Mouse (Mus musculus) E14TG2a.4 (cell line): ENCODE data around the gene Hoxb7.

Experiments
- H3K27me3 ChIP-seq: 2 replicates; pipeline ENCODE4 v1.6.1; 2014; ENCODE audit warnings: low read length, control low read depth; ENCODE audit not compliant: insufficient read depth
- H3K36me3 ChIP-seq: 2 replicates; pipeline ENCODE4 v1.6.1; 2014; ENCODE audit warnings: low read length, control low read depth; ENCODE audit not compliant: insufficient read depth
- H3K4me1 ChIP-seq: replicated peaks from 2 replicates; pipeline ENCODE4 v1.6.1; 2014; ENCODE audit warnings: low read depth, low read length, control low read depth
- H3K4me3 ChIP-seq: replicated peaks from 2 replicates; pipeline ENCODE4 v1.5.1; 2014; ENCODE audit warnings: mild to moderate bottlenecking, low read length
- H3K9me3 ChIP-seq: 2 replicates; pipeline ENCODE4 v1.6.1; 2014; ENCODE audit warnings: low read length, control low read depth
- CTCF ChIP-seq: conservative IDR thresholded peaks from 2 replicates; pipeline ENCODE4 v1.5.1; 2014; ENCODE audit warnings: low read length
- NANOG ChIP-seq: IDR thresholded peaks from 2 replicates; pipeline ENCODE4 v1.6.1; 2014; ENCODE audit warnings: borderline replicate concordance, low read length, mixed read lengths
- POU5F1 ChIP-seq: IDR thresholded peaks from 2 replicates; pipeline ENCODE4 v1.6.1; 2014; ENCODE audit warnings: low read length, borderline replicate concordance

Gene Hoxb7

GRCm38 (mm10) chr11:96304381-96305195 is 18.2 kb downstream of the Hoxb7 start:
- Histone ChIP-seq H3K4me1 (peaks cover 54% of the 10 kb centered on the region), H3K27me3 (peaks cover 100% of the 10 kb centered on the region), H3K36me3 (no peaks in the 10 kb centered on the region), H3K4me3 (no peak overlapping the region), H3K9me3 (no peaks in the 10 kb centered on the region)
- TF ChIP-seq POU5F1, result no peak
- no peak for TF ChIP-seq NANOG
- TF ChIP-seq CTCF, result no peak

DNA sequence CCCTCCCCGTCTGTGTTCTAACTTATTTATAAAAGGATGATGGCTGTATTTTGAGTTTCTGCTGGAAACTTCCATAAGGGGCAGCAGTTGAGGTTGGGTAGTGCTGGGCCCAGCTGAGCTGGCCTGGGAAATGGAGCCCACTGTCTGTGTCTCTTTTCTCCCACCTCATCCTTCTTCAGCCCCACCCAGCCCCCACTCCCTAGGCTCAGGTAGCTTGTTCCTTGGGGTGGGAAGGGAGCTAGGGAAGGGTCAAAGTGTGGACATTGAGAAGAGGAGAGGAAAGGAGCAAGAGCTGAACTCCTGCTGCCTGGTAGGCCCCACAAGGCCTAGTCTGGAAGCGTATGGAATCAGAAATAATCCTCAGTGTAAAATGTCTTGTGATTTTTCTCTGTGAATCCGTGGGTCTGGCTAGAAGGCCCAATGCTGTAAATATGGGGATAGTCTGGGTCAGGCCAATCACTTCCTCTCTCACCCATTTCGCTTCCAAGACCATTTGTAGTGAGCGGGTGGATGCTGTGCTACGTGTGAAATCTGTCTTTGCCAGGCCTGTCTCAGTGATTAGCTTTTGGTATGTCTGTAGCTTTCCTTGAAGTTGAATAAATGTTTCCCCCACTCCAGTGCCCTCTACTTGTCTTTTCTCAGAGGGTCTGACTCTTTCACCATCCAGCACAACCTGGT is 19.2 kb downstream of the Hoxb7 start:
- no peak for TF ChIP-seq POU5F1
- TF ChIP-seq NANOG, result no peak
- TF ChIP-seq CTCF, result no peak

GRCm38 (mm10) chr11:96306183-96306907 is 19.9 kb downstream of the Hoxb7 start:
- H3K4me3 ChIP-seq, result no peak overlapping the region
- TF ChIP-seq POU5F1, result no peak
- no peak for TF ChIP-seq CTCF
- no peak for TF ChIP-seq NANOG
- H3K36me3 ChIP-seq, result no peaks in the 10 kb centered on the region
- no peaks in the 10 kb centered on the region for H3K9me3 ChIP-seq
- H3K27me3 ChIP-seq, result peaks cover 100% of the 10 kb centered on the region
- H3K4me1 ChIP-seq, result peaks cover 49% of the 10 kb centered on the region

More for the DNA sequence above, 19.2 kb downstream of the Hoxb7 start:
- H3K27me3 ChIP-seq, result peaks cover 100% of the 10 kb centered on the region
- H3K4me1 ChIP-seq, result peaks cover 47% of the 10 kb centered on the region
- H3K9me3 ChIP-seq, result no peaks in the 10 kb centered on the region
- H3K36me3 ChIP-seq, result no peaks in the 10 kb centered on the region
- no peak overlapping the region for H3K4me3 ChIP-seq

DNA sequence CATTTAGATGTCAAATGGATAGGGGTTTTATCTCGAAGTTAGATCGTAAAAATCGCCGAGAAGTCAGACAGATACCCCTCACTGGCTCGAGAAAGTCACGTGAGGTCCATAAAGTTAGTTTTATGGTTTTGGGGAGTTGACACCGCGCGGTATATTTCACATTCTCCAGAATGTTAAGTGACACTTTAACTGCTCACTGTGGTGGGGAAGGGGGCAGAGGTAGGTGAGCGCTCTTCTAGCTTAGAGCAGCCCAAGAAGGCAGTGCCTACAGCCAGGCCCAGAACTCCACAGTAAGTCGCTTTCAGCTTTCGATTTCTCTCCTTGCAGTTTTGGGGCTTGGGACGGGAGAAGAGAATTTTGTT is 20.5 kb downstream of the Hoxb7 start:
- H3K36me3 ChIP-seq, result no peaks in the 10 kb centered on the region
- peaks cover 100% of the 10 kb centered on the region for H3K27me3 ChIP-seq
- H3K9me3 ChIP-seq, result no peaks in the 10 kb centered on the region
- H3K4me3 ChIP-seq, result no peak overlapping the region
- H3K4me1 ChIP-seq, result peaks cover 49% of the 10 kb centered on the region
- TF ChIP-seq CTCF (no peak), NANOG (no peak), POU5F1 (no peak)

DNA sequence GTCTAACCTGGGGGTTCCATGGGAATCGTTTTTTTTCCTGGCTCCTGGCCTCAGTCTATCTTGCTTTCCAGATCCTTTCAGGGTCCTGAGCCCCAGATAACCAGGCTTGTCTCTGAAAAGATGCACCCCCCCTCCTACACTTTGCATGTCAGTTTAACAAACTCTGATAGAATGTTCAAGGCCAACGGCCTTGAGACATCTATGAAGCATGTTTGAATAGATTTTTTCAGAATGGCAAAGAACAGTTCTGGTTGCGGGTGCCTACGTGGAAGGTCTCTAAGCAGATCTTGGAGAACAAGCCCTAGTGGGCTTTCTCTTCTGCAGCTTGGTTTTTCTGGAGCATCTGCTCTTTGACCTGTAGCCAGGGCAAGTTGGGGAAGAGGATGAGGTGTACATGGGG is 22.3 kb downstream of the Hoxb7 start:
- no peaks in the 10 kb centered on the region for H3K36me3 ChIP-seq
- H3K4me1 ChIP-seq, result peaks cover 42% of the 10 kb centered on the region
- peaks cover 100% of the 10 kb centered on the region for H3K27me3 ChIP-seq
- no peak overlapping the region for H3K4me3 ChIP-seq
- TF ChIP-seq NANOG (no peak), POU5F1 (no peak), CTCF (no peak)
- H3K9me3 ChIP-seq, result no peaks in the 10 kb centered on the region

- H3K9me3 ChIP-seq, result no peaks in the 10 kb centered on the region
- no peak overlapping the region for H3K4me3 ChIP-seq
- TF ChIP-seq CTCF (no peak), NANOG (no peak), POU5F1 (no peak)
- no peaks in the 10 kb centered on the region for H3K36me3 ChIP-seq
- peaks cover 100% of the 10 kb centered on the region for H3K27me3 ChIP-seq
- H3K4me1 ChIP-seq, result peaks cover 37% of the 10 kb centered on the region
Measured at GRCm38 (mm10) chr11:96309288-96309687, 22.9 kb downstream of the Hoxb7 start.

DNA sequence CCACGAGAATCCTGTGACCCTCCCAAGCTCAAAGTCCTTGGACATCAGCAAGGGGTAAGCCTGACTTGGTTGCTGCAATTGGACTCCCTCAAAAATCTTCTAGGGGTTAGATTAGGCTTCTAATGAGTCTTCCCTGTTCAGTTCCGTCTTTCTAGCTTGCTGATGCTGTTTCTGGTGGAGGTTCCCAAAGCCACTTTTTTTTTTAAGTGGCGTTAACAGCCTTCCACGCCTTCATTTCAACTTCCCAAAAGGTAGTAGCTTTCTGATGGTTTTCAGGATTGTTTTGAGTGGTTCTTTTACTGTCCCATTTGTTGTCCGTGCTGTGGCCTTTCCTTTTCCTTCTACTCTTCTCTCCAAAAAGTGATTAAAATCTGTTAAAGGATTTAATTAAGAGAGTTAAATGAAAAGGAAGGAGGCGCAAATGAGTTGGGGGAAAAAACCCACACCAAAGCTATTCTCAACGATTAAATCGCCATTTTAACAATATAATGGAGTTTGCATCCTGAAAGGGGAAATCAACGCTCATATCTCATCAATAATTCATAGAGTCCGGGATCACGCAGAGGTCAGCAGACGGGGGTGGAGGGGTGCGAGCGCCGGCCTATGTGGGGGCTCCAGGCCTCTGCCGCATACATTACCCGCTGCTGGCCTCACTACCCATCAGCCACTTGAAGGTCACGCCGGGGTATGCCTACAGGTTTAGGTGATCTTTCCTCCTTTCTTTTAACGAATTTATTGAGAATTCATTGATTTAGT is 23.9 kb downstream of the Hoxb7 start:
- Histone ChIP-seq H3K36me3 (no peaks in the 10 kb centered on the region), H3K9me3 (no peaks in the 10 kb centered on the region), H3K4me1 (peaks cover 38% of the 10 kb centered on the region), H3K27me3 (peaks cover 100% of the 10 kb centered on the region), H3K4me3 (no peak overlapping the region)
- TF ChIP-seq NANOG, result no peak
- TF ChIP-seq POU5F1, result no peak
- no peak for TF ChIP-seq CTCF

DNA sequence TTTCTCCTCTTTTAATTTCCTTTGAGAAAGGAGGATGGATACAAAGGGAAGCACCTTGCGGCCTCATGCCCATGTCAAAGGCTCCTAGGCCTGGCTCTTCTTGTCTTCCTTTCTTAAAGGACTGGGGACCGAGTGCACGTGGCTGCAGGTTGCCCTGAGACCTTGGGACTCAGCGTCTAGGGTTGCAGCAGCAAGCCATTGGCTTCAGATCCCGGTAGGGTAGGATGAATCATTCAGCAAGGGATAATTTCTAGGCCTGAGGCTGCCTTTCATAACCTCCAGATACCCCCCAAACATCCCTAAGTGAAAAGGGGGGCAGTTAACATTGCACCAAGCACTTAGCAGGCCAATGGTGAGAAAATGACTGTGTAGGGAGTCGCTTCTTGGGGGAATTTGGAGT is 24.7 kb downstream of the Hoxb7 start:
- TF ChIP-seq NANOG, result no peak
- no peak for TF ChIP-seq CTCF
- TF ChIP-seq POU5F1, result no peak
- Histone ChIP-seq H3K4me1 (peaks cover 35% of the 10 kb centered on the region), H3K27me3 (peaks cover 100% of the 10 kb centered on the region), H3K4me3 (no peak overlapping the region), H3K36me3 (no peaks in the 10 kb centered on the region), H3K9me3 (no peaks in the 10 kb centered on the region)
